Mouse (Mus musculus) kidney, embryonic 16.5 days (tissue): ENCODE results near the gene Ube2ql1. TPM values are rescaled to one million over a fixed set of nuclear protein-coding genes. Genes with fewer than 3 reads are reported as not detected.
A peak's percentile ranks its signal among the peaks of the same experiment; 100 is the strongest.

ENCODE experiments used
- ATAC-seq: fragments of 200-750 bp; cut with Nextera tagmentation; 2 replicates; pipeline ENCODE4 v1.8.0; 2017; ENCODE audit warnings: moderate TSS enrichment; ENCODE audit not compliant: low FRiP score, low TSS enrichment
- H3K27ac ChIP-seq: fragments of 300-500 bp; sonication (generic); 2 replicates; pipeline ENCODE4 v1.5.1; 2014; ENCODE audit warnings: low read length
- H3K27me3 ChIP-seq: fragments of 300-500 bp; sonication (generic); 2 replicates; pipeline ENCODE4 v1.6.1; 2014; ENCODE audit warnings: low read length, control low read depth, mixed read lengths; ENCODE audit not compliant: insufficient read depth
- H3K36me3 ChIP-seq: fragments of 300-500 bp; sonication (generic); 2 replicates; pipeline ENCODE4 v1.6.1; 2014; ENCODE audit warnings: low read length, control low read depth, mixed read lengths; ENCODE audit not compliant: insufficient read depth
- H3K4me1 ChIP-seq: fragments of 300-500 bp; sonication (generic); 2 replicates; pipeline ENCODE4 v1.6.1; 2014; ENCODE audit warnings: low read length, control low read depth, mixed read lengths; ENCODE audit not compliant: insufficient read depth
- H3K4me2 ChIP-seq: fragments of 300-500 bp; sonication (generic); replicated peaks from 2 replicates; pipeline ENCODE4 v1.6.1; 2014; ENCODE audit warnings: low read depth, low read length
- H3K4me3 ChIP-seq: fragments of 300-500 bp; sonication (generic); 2 replicates; pipeline ENCODE4 v1.5.1; 2014; ENCODE audit warnings: mild to moderate bottlenecking, low read length
- H3K9ac ChIP-seq: fragments of 300-500 bp; sonication (generic); replicated peaks from 2 replicates; pipeline ENCODE4 v1.6.1; 2014; ENCODE audit warnings: low read length
- H3K9me3 ChIP-seq: fragments of 300-500 bp; sonication (generic); 2 replicates; pipeline ENCODE4 v1.6.1; 2016; ENCODE audit warnings: low read length, control low read depth
- WGBS: fragments of 180-500 bp; shearing (Covaris S2); extraction: QIAGEN DNeasy Blood & Tissue Kit; methylation state at CpG from one replicate; pipeline ENCODE4 v1.1.7; 2014; 5-methylcytosine and 5-hydroxymethylcytosine counted together
- polyA plus RNA-seq: library from polyadenylated mRNA; unstranded; fragments of >200 nt; fragmentation: Nextera tagmentation; extraction: Ambion mirVana; gene quantifications from 2 replicates; pipeline ENCODE4 v1.2.1, GENCODE M21; 2015

Gene Ube2ql1
- 0.61 and 0.75 TPM in 2 replicates for polyA plus RNA-seq

GRCm38 (mm10) chr13:69739759-69740135, at the start of gene Ube2ql1:
Gene Ube2ql1, minus strand, starts transcription at chr13:69739889.
- H3K27me3 ChIP-seq, result peaks cover 42% of the 10 kb centered on the region
- no peaks in the 10 kb centered on the region for H3K36me3 ChIP-seq
- under 1% methylated on average over 36 of the region's 46 CpGs for WGBS

GRCm38 (mm10) chr13:69788704-69789103, 49.0 kb upstream of the Ube2ql1 start:
- Histone ChIP-seq H3K9me3 (no peaks in the 10 kb centered on the region), H3K27ac (no peak overlapping the region), H3K4me1 (no peaks in the 10 kb centered on the region), H3K4me2 (no peak overlapping the region), H3K9ac (no peak overlapping the region), H3K4me3 (no peak overlapping the region), H3K27me3 (no peaks in the 10 kb centered on the region), H3K36me3 (no peaks in the 10 kb centered on the region)
- 87% methylated on average over 5 of the region's 5 CpGs for WGBS
- ATAC-seq, result no peak

More at GRCm38 (mm10) chr13:69739759-69740135, at the start of gene Ube2ql1:
- peaks cover 13% of the 10 kb centered on the region for H3K4me1 ChIP-seq
- H3K27ac ChIP-seq, result no peak within 1 kb of the TSS
- peak within 1 kb of the TSS; percentile 65 for H3K9ac ChIP-seq
- peak within 1 kb of the TSS; percentile 99 for H3K4me2 ChIP-seq
- H3K9me3 ChIP-seq, result no peaks in the 10 kb centered on the region
- ATAC-seq, result peak; percentile 95
- H3K4me3 ChIP-seq, result peak within 1 kb of the TSS; percentile 67

GRCm38 (mm10) chr13:69778221-69778620, 38.5 kb upstream of the Ube2ql1 start:
- 93% methylated on average over 19 of the region's 19 CpGs for WGBS
- no peaks in the 10 kb centered on the region for H3K36me3 ChIP-seq
- no peak overlapping the region for H3K4me2 ChIP-seq
- H3K27ac ChIP-seq, result no peak overlapping the region
- H3K9ac ChIP-seq, result no peak overlapping the region
- no peaks in the 10 kb centered on the region for H3K4me1 ChIP-seq
- H3K4me3 ChIP-seq, result no peak overlapping the region
- no peaks in the 10 kb centered on the region for H3K9me3 ChIP-seq
- no peaks in the 10 kb centered on the region for H3K27me3 ChIP-seq
- ATAC-seq, result no peak

GRCm38 (mm10) chr13:69772358-69772757, 32.7 kb upstream of the Ube2ql1 start:
- ATAC-seq, result no peak
- no peak overlapping the region for H3K9ac ChIP-seq
- no peaks in the 10 kb centered on the region for H3K27me3 ChIP-seq
- H3K4me1 ChIP-seq, result no peaks in the 10 kb centered on the region
- H3K9me3 ChIP-seq, result no peaks in the 10 kb centered on the region
- H3K36me3 ChIP-seq, result no peaks in the 10 kb centered on the region
- H3K27ac ChIP-seq, result no peak overlapping the region
- no peak overlapping the region for H3K4me3 ChIP-seq
- 90% methylated on average over 4 of the region's 4 CpGs for whole genome bisulfite sequencing
- no peak overlapping the region for H3K4me2 ChIP-seq

DNA sequence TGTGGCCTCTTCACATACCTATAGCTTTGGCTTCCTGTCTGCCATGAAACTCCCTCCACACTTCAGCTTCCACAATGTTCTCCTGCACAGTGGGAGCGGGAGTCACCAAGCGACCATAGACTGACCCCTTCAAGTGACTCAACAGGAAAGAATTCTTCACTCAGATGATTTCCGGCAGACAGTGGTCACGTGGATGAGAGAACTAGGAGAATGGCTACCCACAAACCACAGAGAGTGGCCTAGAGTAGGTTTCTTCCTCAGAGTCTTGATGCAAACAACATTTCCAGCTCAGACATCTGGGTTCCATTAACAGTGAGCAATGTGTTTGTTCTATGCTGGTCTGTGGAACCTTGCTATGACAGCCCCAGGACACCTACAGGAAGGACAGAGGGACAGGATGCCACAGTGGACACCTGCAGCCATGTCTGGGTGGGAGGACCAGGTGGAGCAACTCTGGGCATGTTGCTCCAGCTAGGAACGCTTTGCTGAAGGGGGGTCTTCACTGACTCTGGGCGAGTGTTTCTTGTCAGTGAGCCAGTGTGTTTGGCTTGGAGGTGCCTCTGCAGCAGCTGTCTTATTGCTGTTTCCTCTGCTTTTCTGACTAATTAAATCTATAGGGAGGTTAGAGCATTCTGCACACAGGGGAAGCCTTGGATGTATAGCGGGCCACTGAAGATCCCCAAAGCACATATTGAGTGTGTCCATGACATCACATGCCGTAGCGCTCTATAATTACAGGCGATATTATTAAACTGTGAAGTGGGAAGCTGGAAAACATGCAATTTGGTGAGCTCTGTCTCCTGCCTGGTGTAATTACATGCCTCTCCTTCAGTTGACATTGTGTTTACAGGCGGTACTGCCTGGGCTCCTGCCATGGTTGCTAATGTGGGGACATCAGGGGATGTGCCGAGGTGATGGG, 31.1 kb upstream of the Ube2ql1 start:
- H3K9ac ChIP-seq, result no peak overlapping the region
- no peak overlapping the region for H3K4me2 ChIP-seq
- no peaks in the 10 kb centered on the region for H3K36me3 ChIP-seq
- 74% methylated on average over 12 of the region's 12 CpGs for WGBS
- no peak overlapping the region for H3K4me3 ChIP-seq
- H3K27me3 ChIP-seq, result no peaks in the 10 kb centered on the region
- no peaks in the 10 kb centered on the region for H3K4me1 ChIP-seq
- H3K27ac ChIP-seq, result no peak overlapping the region
- ATAC-seq, result no peak
- H3K9me3 ChIP-seq, result no peaks in the 10 kb centered on the region

GRCm38 (mm10) chr13:69768152-69768551, 28.5 kb upstream of the Ube2ql1 start:
- Histone ChIP-seq H3K4me1 (no peaks in the 10 kb centered on the region), H3K4me2 (no peak overlapping the region), H3K9ac (no peak overlapping the region), H3K27me3 (no peaks in the 10 kb centered on the region), H3K27ac (no peak overlapping the region), H3K36me3 (no peaks in the 10 kb centered on the region), H3K9me3 (no peaks in the 10 kb centered on the region), H3K4me3 (no peak overlapping the region)
- ATAC-seq, result no peak
- WGBS, result 91% methylated on average over 10 of the region's 10 CpGs

- Histone ChIP-seq H3K27me3 (no peaks in the 10 kb centered on the region), H3K36me3 (no peaks in the 10 kb centered on the region), H3K4me1 (no peaks in the 10 kb centered on the region), H3K4me2 (no peak overlapping the region), H3K9me3 (no peaks in the 10 kb centered on the region), H3K9ac (no peak overlapping the region), H3K4me3 (no peak overlapping the region), H3K27ac (no peak overlapping the region)
- ATAC-seq, result no peak
- WGBS, result 73% methylated on average over 9 of the region's 9 CpGs
These were observed 25.0 kb upstream of the Ube2ql1 start for GRCm38 (mm10) chr13:69764646-69765045.

GRCm38 (mm10) chr13:69761393-69761792, 21.7 kb upstream of the Ube2ql1 start:
- Histone ChIP-seq H3K27ac (no peak overlapping the region), H3K4me2 (no peak overlapping the region), H3K4me1 (no peaks in the 10 kb centered on the region), H3K9me3 (no peaks in the 10 kb centered on the region), H3K4me3 (no peak overlapping the region), H3K9ac (no peak overlapping the region), H3K27me3 (no peaks in the 10 kb centered on the region), H3K36me3 (no peaks in the 10 kb centered on the region)
- no peak for ATAC-seq
- WGBS, result 72% methylated on average over 10 of the region's 10 CpGs

DNA sequence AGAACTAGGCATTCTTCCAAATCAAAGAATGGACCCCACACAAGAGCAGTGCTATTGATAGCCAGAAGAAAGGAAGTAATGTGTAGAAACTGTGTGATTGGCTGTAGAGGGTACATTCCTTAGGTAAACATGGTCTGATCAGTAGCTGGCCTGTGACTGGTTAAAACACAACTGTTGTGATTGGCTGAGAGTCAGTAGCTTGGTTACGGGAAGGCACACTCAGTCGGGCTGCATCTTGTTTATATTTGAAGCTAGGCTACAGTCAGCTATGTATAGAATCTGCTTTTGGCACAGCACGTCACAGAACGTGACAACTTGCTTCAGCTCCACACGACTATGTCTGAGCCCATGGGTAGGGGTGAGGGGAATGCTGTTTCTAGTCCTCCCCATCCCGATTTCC, 19.3 kb upstream of the Ube2ql1 start:
- Histone ChIP-seq H3K27me3 (no peaks in the 10 kb centered on the region), H3K27ac (no peak overlapping the region), H3K9ac (no peak overlapping the region), H3K4me1 (no peaks in the 10 kb centered on the region), H3K4me2 (no peak overlapping the region), H3K9me3 (no peaks in the 10 kb centered on the region), H3K4me3 (no peak overlapping the region), H3K36me3 (no peaks in the 10 kb centered on the region)
- 69% methylated on average over 6 of the region's 6 CpGs for WGBS
- ATAC-seq, result no peak

GRCm38 (mm10) chr13:69752875-69753274, 13.2 kb upstream of the Ube2ql1 start:
- Histone ChIP-seq H3K9ac (no peak overlapping the region), H3K4me1 (no peaks in the 10 kb centered on the region), H3K27ac (no peak overlapping the region), H3K4me3 (no peak overlapping the region), H3K9me3 (no peaks in the 10 kb centered on the region), H3K36me3 (no peaks in the 10 kb centered on the region), H3K4me2 (no peak overlapping the region), H3K27me3 (no peaks in the 10 kb centered on the region)
- WGBS, result 62% methylated on average over 2 of the region's 2 CpGs
- no peak for ATAC-seq
